Mouse (Mus musculus): ENCODE measurements at regions not wholly inside any gene's neighbourhood (a gene's known extent, or its start where the extent isn't known, plus 50 kb on each side); places are given as distances from the start of the nearest gene placed in this dataset.

- H3K9ac ChIP-seq (ENCODE audit: control insufficient read depth, low read depth, low read length, poor library complexity, severe bottlenecking) = no peak overlapping the region
- DNase-seq (ENCODE audit: low read depth, low spot score) = no peak
- no peak for TF ChIP-seq GABPA (IDR thresholded peaks at IDR 0.05; ENCODE audit: low read depth, low read length)
- no peak for TF ChIP-seq ELF1 (IDR thresholded peaks at IDR 0.05; ENCODE audit: low read depth, low read length)
- TF ChIP-seq ZNF384 (IDR thresholded peaks at IDR 0.05; ENCODE audit: low read depth, low read length) = no peak
- TF ChIP-seq MYC (IDR thresholded peaks at IDR 0.05; ENCODE audit: low read depth, low read length) = no peak
- TF ChIP-seq SMC3 (IDR thresholded peaks at IDR 0.05; ENCODE audit: low read depth, low read length) = no peak
- no peak for TF ChIP-seq USF2 (IDR thresholded peaks at IDR 0.05; ENCODE audit: borderline replicate concordance in 1 of 2, insufficient read depth in 1 of 2, low read depth in 1 of 2, low read length in 2 of 2)
- TF ChIP-seq MAFK (IDR thresholded peaks at IDR 0.05; ENCODE audit: borderline replicate concordance, low read depth, low read length) = no peak
- no peak for TF ChIP-seq ZMIZ1 (IDR thresholded peaks at IDR 0.05; ENCODE audit: low read depth, low read length)
- TF ChIP-seq GATA1 (IDR thresholded peaks at IDR 0.05; ENCODE audit: low read depth, low read length) = no peak
- no peak for TF ChIP-seq KAT2A (conservative IDR thresholded peaks at IDR 0.05; ENCODE audit: low read depth, low read length)
- H3K9me3 ChIP-seq (replicated peaks; ENCODE audit: insufficient read depth, low read length) = no peaks in the 10 kb centered on the region
- no peak overlapping the region for H3K27ac ChIP-seq (ENCODE audit: control insufficient read depth, low read depth, low read length)
- H3K27me3 ChIP-seq (ENCODE audit: control insufficient read depth in 1 of 2, insufficient read depth in 2 of 2, low read length in 2 of 2) = no peaks in the 10 kb centered on the region
- H3K79me2 ChIP-seq (ENCODE audit: control insufficient read depth, insufficient read depth, low read length, poor library complexity) = no peaks in the 10 kb centered on the region
- no peaks in the 10 kb centered on the region for H3K4me1 ChIP-seq (ENCODE audit: control insufficient read depth in 1 of 2, insufficient read depth in 2 of 2, low read length in 2 of 2)
- no peaks in the 10 kb centered on the region for H3K36me3 ChIP-seq (ENCODE audit: control insufficient read depth in 1 of 2, insufficient read depth in 2 of 2, low read length in 2 of 2)
- no peak overlapping the region for H3K4me3 ChIP-seq (ENCODE audit: control insufficient read depth in 1 of 2, insufficient read depth in 1 of 2, low read depth in 2 of 2, low read length in 2 of 2)
Measured at GRCm38 (mm10) chr6:117604834-117605233, 236.1 kb upstream of the Zfp637 start.

- no peak for DNase-seq (ENCODE audit: low read depth, low spot score)
- H3K9me3 ChIP-seq (replicated peaks; ENCODE audit: insufficient read depth, low read length) = no peaks in the 10 kb centered on the region
- TF ChIP-seq POLR2A (IDR thresholded peaks at IDR 0.05; ENCODE audit: control insufficient read depth in 1 of 2, insufficient read depth in 1 of 2, low read depth in 1 of 2, low read length in 2 of 2, poor library complexity in 1 of 2) = no peak
- TF ChIP-seq CHD2 (IDR thresholded peaks at IDR 0.05; ENCODE audit: low read length) = no peak
- TF ChIP-seq E2F4 (IDR thresholded peaks at IDR 0.05; ENCODE audit: borderline replicate concordance, low read depth, low read length) = no peak
- TF ChIP-seq ZC3H11A (IDR thresholded peaks at IDR 0.05; ENCODE audit: low read depth, low read length) = no peak
- TF ChIP-seq MEF2A (IDR thresholded peaks at IDR 0.05; ENCODE audit: extremely low read depth, insufficient replicate concordance, low read depth, low read length, poor library complexity, severe bottlenecking) = no peak
- no peak for TF ChIP-seq ZKSCAN1 (IDR thresholded peaks at IDR 0.05; ENCODE audit: low read depth, low read length)
- no peak for TF ChIP-seq NELFE (IDR thresholded peaks at IDR 0.05; ENCODE audit: low read depth, low read length)
- no peak for TF ChIP-seq BHLHE40 (IDR thresholded peaks at IDR 0.05; ENCODE audit: borderline replicate concordance, low read depth, low read length)
- no peak for TF ChIP-seq TAL1 (IDR thresholded peaks at IDR 0.05; ENCODE audit: low read length)
- TF ChIP-seq MAX (IDR thresholded peaks at IDR 0.05; ENCODE audit: low read length) = no peak
- TF ChIP-seq ZMIZ1 (IDR thresholded peaks at IDR 0.05; ENCODE audit: low read depth, low read length) = no peak
- TF ChIP-seq SMC3 (IDR thresholded peaks at IDR 0.05; ENCODE audit: low read depth, low read length) = no peak
- TF ChIP-seq ETS1 (IDR thresholded peaks at IDR 0.05; ENCODE audit: low read depth, low read length) = no peak
- no peak for TF ChIP-seq HCFC1 (IDR thresholded peaks at IDR 0.05; ENCODE audit: low read depth, low read length)
- no peak for TF ChIP-seq KAT2A (conservative IDR thresholded peaks at IDR 0.05; ENCODE audit: low read depth, low read length)
- no peak for TF ChIP-seq USF2 (IDR thresholded peaks at IDR 0.05; ENCODE audit: borderline replicate concordance in 1 of 2, insufficient read depth in 1 of 2, low read depth in 1 of 2, low read length in 2 of 2)
- TF ChIP-seq UBTF (IDR thresholded peaks at IDR 0.05; ENCODE audit: borderline replicate concordance, insufficient read depth, low read depth, low read length) = no peak
- no peak for TF ChIP-seq MAZ (IDR thresholded peaks at IDR 0.05; ENCODE audit: low read depth, low read length)
- no peak for TF ChIP-seq POLR2AphosphoS5 (IDR thresholded peaks at IDR 0.05; ENCODE audit: borderline replicate concordance, low read depth, low read length)
- no peak for TF ChIP-seq MXI1 (IDR thresholded peaks at IDR 0.05; ENCODE audit: low read depth, low read length)
- H3K9ac ChIP-seq (ENCODE audit: control insufficient read depth, low read depth, low read length, poor library complexity, severe bottlenecking) = no peak overlapping the region
- no peak overlapping the region for H3K27ac ChIP-seq (ENCODE audit: control insufficient read depth, low read depth, low read length)
- no peaks in the 10 kb centered on the region for H3K27me3 ChIP-seq (ENCODE audit: control insufficient read depth in 1 of 2, insufficient read depth in 2 of 2, low read length in 2 of 2)
- no peaks in the 10 kb centered on the region for H3K79me2 ChIP-seq (ENCODE audit: control insufficient read depth, insufficient read depth, low read length, poor library complexity)
- H3K4me3 ChIP-seq (ENCODE audit: control insufficient read depth in 1 of 2, insufficient read depth in 1 of 2, low read depth in 2 of 2, low read length in 2 of 2) = no peak overlapping the region
- no peaks in the 10 kb centered on the region for H3K4me1 ChIP-seq (ENCODE audit: control insufficient read depth in 1 of 2, insufficient read depth in 2 of 2, low read length in 2 of 2)
- H3K36me3 ChIP-seq (ENCODE audit: control insufficient read depth in 1 of 2, insufficient read depth in 2 of 2, low read length in 2 of 2) = no peaks in the 10 kb centered on the region
Measured at GRCm38 (mm10) chr6:117605685-117606084, 235.3 kb upstream of the Zfp637 start.
